17 mouse cellular contexts compared by ENCODE assay signal in the genomic region with DNA sequence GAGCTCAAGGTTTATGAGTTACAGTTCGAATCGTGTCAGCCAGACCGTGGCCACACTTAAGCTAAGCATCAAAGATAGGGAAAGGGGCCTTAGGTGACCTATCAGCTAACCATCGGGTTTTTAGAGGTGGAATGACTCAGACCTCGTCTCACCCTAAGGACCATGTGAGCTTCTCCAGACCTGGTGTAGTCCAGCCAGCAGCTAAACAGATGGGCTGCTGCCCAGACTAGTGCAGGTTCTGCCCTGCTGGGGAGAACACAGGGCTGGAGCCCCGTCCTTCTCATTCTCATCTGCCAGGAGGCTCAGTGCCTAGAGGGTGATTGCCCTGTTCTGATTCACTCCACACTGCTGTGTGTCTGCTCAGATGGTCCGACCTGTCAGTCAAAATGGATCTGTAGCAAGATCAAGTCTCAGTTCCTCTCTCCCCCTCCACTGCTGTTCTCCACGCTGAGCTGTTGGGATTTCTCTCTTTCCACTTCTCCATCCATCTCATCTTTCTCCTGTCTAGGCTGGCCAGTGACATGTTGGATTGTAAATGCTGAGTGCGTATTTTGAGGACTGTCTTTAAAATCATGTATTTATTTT. TPM values are rescaled to one million over a fixed set of nuclear protein-coding genes. Genes with fewer than 3 reads are reported as not detected.
DNase-seq lines count a peak whose midpoint lies in the region; ATAC-seq and TF ChIP-seq lines count a peak whose summit lies in the region.
"Had no signal": no experiment of that assay in that cellular context is flagged by ENCODE, and none has a peak within 500 bp of the region (broad histone marks: within the 10 kb centered on the region; RNA-seq: fewer than 3 reads in every experiment).

No protein-coding gene starts in this region.

- H3K36me3 ChIP-seq in heart, embryonic 10.5 days = 0 out of 2 replicates have a peak, but pooled peaks cover 2% of the 10 kb centered on the region
- no peaks in the 10 kb centered on the region for H3K36me3 ChIP-seq in CH12.LX (replicated peaks in 1 of 2; ENCODE audit: control insufficient read depth in 1 of 2, insufficient read depth in 1 of 2, low read length in 1 of 2)
- H3K36me3 ChIP-seq: forebrain, embryonic 15.5 days; G1E; hindbrain, embryonic 10.5 days; midbrain, embryonic 13.5 days had no signal

- no peaks in the 10 kb centered on the region for H3K79me2 ChIP-seq in CH12.LX (replicated peaks; ENCODE audit: control insufficient read depth, extremely low read depth, insufficient read depth, poor library complexity, severe bottlenecking)

- no peak for TF ChIP-seq RAD21 in CH12.LX (IDR thresholded peaks at IDR 0.05; ENCODE audit: low read depth, low read length)

- H3K27ac ChIP-seq in heart, embryonic 10.5 days = no peak overlapping the region; the same call in 1 of the 2 replicates
- no peak overlapping the region for H3K27ac ChIP-seq in CH12.LX (ENCODE audit: insufficient read depth, low read depth)
- H3K27ac ChIP-seq: forebrain, embryonic 15.5 days; hindbrain, embryonic 10.5 days; left cerebral cortex, adult 2 months; midbrain, embryonic 13.5 days had no signal

- H3K4me2 ChIP-seq in CH12.LX (ENCODE audit: insufficient read depth, low read depth, poor library complexity, severe bottlenecking) = no peak overlapping the region
- H3K4me2 ChIP-seq: forebrain, embryonic 15.5 days; midbrain, embryonic 13.5 days had no signal

- H3K9me3 ChIP-seq in heart, embryonic 10.5 days = no peaks in the 10 kb centered on the region
- no peaks in the 10 kb centered on the region for H3K9me3 ChIP-seq in CH12.LX (replicated peaks; ENCODE audit: low read length)
- H3K9me3 ChIP-seq: forebrain, embryonic 15.5 days; G1E; hindbrain, embryonic 10.5 days; midbrain, embryonic 13.5 days had no signal

- TF ChIP-seq POLR2A in CH12.LX (IDR thresholded peaks at IDR 0.05; ENCODE audit: low read depth, low read length) = no peak

- no peak for TF ChIP-seq EP300 in CH12.LX (IDR thresholded peaks at IDR 0.05; ENCODE audit: low read length)

- H3K27me3 ChIP-seq in heart, embryonic 10.5 days (ENCODE audit: insufficient read depth, poor library complexity, severe bottlenecking) = no peaks in the 10 kb centered on the region
- peaks cover 4% of the 10 kb centered on the region for H3K27me3 ChIP-seq in CH12.LX (replicated peaks)
- H3K27me3 ChIP-seq: forebrain, embryonic 15.5 days; midbrain, embryonic 13.5 days had no signal

- no peak overlapping the region for H3K9ac ChIP-seq in CH12.LX (ENCODE audit: insufficient read depth, low read depth)
- H3K9ac ChIP-seq: forebrain, embryonic 15.5 days; midbrain, embryonic 13.5 days had no signal

- H3K4me1 ChIP-seq in heart, embryonic 10.5 days = peaks cover 50% of the 10 kb centered on the region
- H3K4me1 ChIP-seq in CH12.LX (ENCODE audit: control insufficient read depth in 1 of 2, insufficient read depth in 2 of 2) = peaks cover 10 to 61% of the 10 kb centered on the region in 2 experiments

- ATAC-seq in common myeloid progenitor, adult 5-6 weeks (replicated peaks; ENCODE audit: low read depth, poor library complexity, severe bottlenecking) = peak; percentile 37; the same call in 1 of the 2 replicates
- ATAC-seq: forebrain, embryonic 15.5 days; midbrain, embryonic 13.5 days had no signal

- dilution Hi-C loops in CH12.LX (cut with MboI; ENCODE audit: extremely low pct_ligation_motif_present, extremely low pct_unique_long_range_greater_than_20kb, low sequenced_read_pairs) = no loop called here

- no peak for TF ChIP-seq CTCF in CH12.LX (conservative IDR thresholded peaks at IDR 0.05 in 1 of 2, IDR thresholded peaks at IDR 0.05 in 1 of 2; ENCODE audit: low read depth in 2 of 2, low read length in 2 of 2)

- no peak overlapping the region for H3K4me3 ChIP-seq in heart, embryonic 10.5 days
- H3K4me3 ChIP-seq in CH12.LX (replicated peaks in 1 of 3; ENCODE audit: low read depth in 2 of 3, low read length in 2 of 3, poor library complexity in 1 of 3) = no peak overlapping the region
- H3K4me3 ChIP-seq: forebrain, embryonic 15.5 days; hindbrain, embryonic 10.5 days; left cerebral cortex, adult 2 months; midbrain, embryonic 13.5 days had no signal

- in situ Hi-C loops in CH12.LX (cut with MboI; ENCODE audit: low pct_ligation_motif_present, low pct_unique_long_range_greater_than_20kb, low sequenced_read_pairs) = no loop called here

- peak; percentile 96 for DNase-seq in heart, adult 11 months
- DNase-seq in heart, embryonic 10.5 days (ENCODE audit: low spot score) = no peak
- DNase-seq in CH12.LX (ENCODE audit: extremely low read depth) = peak; percentile 40
- DNase-seq in heart, postnatal 4 days = peak; percentile 40
- no peak for DNase-seq in spleen, postnatal 36 days (ENCODE audit: low spot score in 2 of 2)
- no peak for DNase-seq in urinary bladder, adult 2 months (ENCODE audit: low spot score)
- DNase-seq in layer of hippocampus, postnatal 25 days (ENCODE audit: extremely low spot score in 1 of 2, low spot score in 1 of 2) = no peak
- DNase-seq: adrenal gland, postnatal 25 days; kidney, adult 8-10 months; lung, adult 2 months; thymus, adult 2 months had no signal

- 42% methylated on average over 9 of the region's 9 CpGs for WGBS in heart, embryonic 10.5 days

TF ChIP-seq in CH12.LX, 34 proteins besides CTCF, POLR2A, EP300 and RAD21:
- 0 out of 2 replicates have a peak, but pooled peaks have one; percentile 34 for TF ChIP-seq IRF4 (IDR thresholded peaks at IDR 0.05; ENCODE audit: low read depth, low read length)
- TF ChIP-seq TCF12 (IDR thresholded peaks at IDR 0.05; ENCODE audit: low read depth, low read length) = no peak

RNA-seq across cellular contexts. Expression of a gene that starts 5.8 kb away (rescaled TPM):
- 20.1 and 20.4 TPM in 2 replicates for polyA plus RNA-seq in heart, embryonic 10.5 days (2016; fragmentation: Nextera tagmentation; extraction: Ambion mirVana)
- total RNA-seq in CH12.LX (2012; rRNA removed) (2.5 and 2.7 TPM in 2 replicates), CH12.LX (2014; rRNA removed) (3.1 and 3.5 TPM in 2 replicates)
- 4.5 and 4.7 TPM in 2 replicates for polyA plus RNA-seq in CH12.LX (2012; ENCODE audit: insufficient read length, low read depth)
- 6.2 and 12.8 TPM in 2 replicates for total RNA-seq in common myeloid progenitor, adult 5-6 weeks (2017)
- 10 to 100 TPM; 40.0 to 42.1 TPM for total RNA-seq in heart, postnatal 4 days (2021)
- polyA plus RNA-seq in urinary bladder, adult 2 months (2012; rRNA removed) = 48.4 and 49.7 TPM in 2 replicates
- 10 to 100 TPM; 15.4 to 16.8 TPM for total RNA-seq in layer of hippocampus, postnatal 25 days (2021)

Comparison
In these comparisons a context has a peak if more than half of its experiments do, and no peak if none do; other contexts are left out.
1. DNase-seq: peak in heart, adult 11 months (single experiment), CH12.LX (single experiment) and heart, postnatal 4 days (single experiment); none in heart, embryonic 10.5 days (single experiment), spleen, postnatal 36 days (0 of 2), urinary bladder, adult 2 months (single experiment) and layer of hippocampus, postnatal 25 days (0 of 2).